Mouse (Mus musculus) midbrain, embryonic 11.5 days (tissue): ENCODE results near the gene Unc5b. TPM values are rescaled to one million over a fixed set of nuclear protein-coding genes. Genes with fewer than 3 reads are reported as not detected.

Experiments
- ATAC-seq: fragments of 200-750 bp; cut with Nextera tagmentation; 2 replicates; pipeline ENCODE4 v1.8.0; 2017; ENCODE audit warnings: moderate TSS enrichment, moderate library complexity; ENCODE audit not compliant: low FRiP score
- DNase-seq: peaks from one replicate; pipeline ENCODE4 v3.0.0; 2015; ENCODE audit warnings: low spot score; ENCODE audit errors: missing footprints
- H3K27ac ChIP-seq: fragments of 300-500 bp; sonication (generic); 2 replicates; pipeline ENCODE4 v1.5.1; 2014; ENCODE audit warnings: low read depth, low read length
- H3K27me3 ChIP-seq: fragments of 300-500 bp; sonication (generic); 2 replicates; pipeline ENCODE4 v1.6.1; 2014; ENCODE audit warnings: mild to moderate bottlenecking, low read length, moderate library complexity, mixed read lengths; ENCODE audit not compliant: control insufficient read depth, insufficient read depth
- H3K36me3 ChIP-seq: fragments of 300-500 bp; sonication (generic); 2 replicates; pipeline ENCODE4 v1.6.1; 2014; ENCODE audit warnings: mild to moderate bottlenecking, low read length, moderate library complexity, mixed read lengths; ENCODE audit not compliant: control insufficient read depth, insufficient read depth
- H3K4me1 ChIP-seq: fragments of 300-500 bp; sonication (generic); 2 replicates; pipeline ENCODE4 v1.6.1; 2014; ENCODE audit warnings: low read length; ENCODE audit not compliant: control insufficient read depth, insufficient read depth
- H3K4me2 ChIP-seq: fragments of 300-500 bp; sonication (generic); 2 replicates; pipeline ENCODE4 v1.6.1; 2014; ENCODE audit warnings: mild to moderate bottlenecking, moderate library complexity
- H3K4me3 ChIP-seq: fragments of 300-500 bp; sonication (generic); 2 replicates; pipeline ENCODE4 v1.5.1; 2014; ENCODE audit warnings: low read depth, low read length
- H3K9ac ChIP-seq: fragments of 300-500 bp; sonication (generic); 2 replicates; pipeline ENCODE4 v1.6.1; 2014; ENCODE audit warnings: low read length
- H3K9me3 ChIP-seq: fragments of 300-500 bp; sonication (generic); 2 replicates; pipeline ENCODE4 v1.6.1; 2016; ENCODE audit warnings: low read length; ENCODE audit not compliant: control insufficient read depth
- WGBS: fragments of 180-500 bp; shearing (Covaris S2); extraction: QIAGEN DNeasy Blood & Tissue Kit; methylation state at CpG from one replicate; pipeline ENCODE4 v1.1.7; 2014; 5-methylcytosine and 5-hydroxymethylcytosine counted together
- polyA plus RNA-seq: library from polyadenylated mRNA; unstranded; fragments of >200 nt; fragmentation: Nextera tagmentation; extraction: Ambion mirVana; gene quantifications from 2 replicates; pipeline ENCODE4 v1.2.1, GENCODE M21; 2014

Gene Unc5b
- polyA plus RNA-seq, 1 experiment from 2014 or later: 3.5 TPM

DNA sequence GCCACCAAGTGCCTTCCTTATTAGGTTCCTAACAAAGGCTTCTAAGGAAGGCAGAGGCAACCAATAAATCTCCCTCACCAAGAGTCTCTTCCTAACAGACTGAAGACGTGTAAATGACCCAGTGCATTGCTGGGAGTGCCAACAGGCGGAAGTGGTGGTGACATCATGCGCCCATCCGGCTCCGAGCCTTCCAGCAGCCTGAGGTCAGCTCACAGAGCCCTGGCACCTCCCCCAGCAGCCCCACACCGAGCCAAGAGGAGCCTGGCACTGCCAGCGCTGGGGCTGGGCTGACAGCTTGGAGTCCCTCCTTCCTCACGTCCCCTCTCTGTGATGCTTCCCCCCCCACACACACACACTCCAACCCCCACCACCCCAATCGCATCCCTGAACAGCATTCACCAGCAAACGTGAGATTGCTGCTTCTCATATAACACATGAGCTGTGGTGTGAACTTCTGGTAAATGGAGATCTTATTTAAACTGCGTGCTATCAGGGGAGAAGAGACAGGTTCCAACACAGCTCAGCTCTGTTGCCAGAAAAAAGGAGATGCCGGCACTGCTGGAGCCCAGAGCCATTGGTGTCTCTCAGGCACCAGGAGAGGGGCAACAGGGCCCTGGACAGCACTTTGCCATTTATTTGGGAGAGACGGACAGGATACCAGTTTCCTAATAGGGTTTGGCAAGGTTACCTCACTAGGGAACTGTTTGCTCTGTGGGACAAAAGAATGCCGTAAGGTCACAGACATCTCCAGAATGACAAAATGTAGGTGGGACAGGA lies 14.3 kb downstream of the Unc5b start:
- peaks cover 27% of the 10 kb centered on the region for H3K4me1 ChIP-seq
- no peak overlapping the region for H3K9ac ChIP-seq
- 61% methylated on average over 14 of the region's 14 CpGs for WGBS
- no peak for ATAC-seq
- H3K9me3 ChIP-seq: no peaks in the 10 kb centered on the region
- H3K36me3 ChIP-seq: no peaks in the 10 kb centered on the region
- H3K27me3 ChIP-seq: peaks cover 11% of the 10 kb centered on the region
- H3K4me2 ChIP-seq: no peak overlapping the region
- no peak for DNase-seq
- no peak overlapping the region for H3K4me3 ChIP-seq
- no peak overlapping the region for H3K27ac ChIP-seq

DNA sequence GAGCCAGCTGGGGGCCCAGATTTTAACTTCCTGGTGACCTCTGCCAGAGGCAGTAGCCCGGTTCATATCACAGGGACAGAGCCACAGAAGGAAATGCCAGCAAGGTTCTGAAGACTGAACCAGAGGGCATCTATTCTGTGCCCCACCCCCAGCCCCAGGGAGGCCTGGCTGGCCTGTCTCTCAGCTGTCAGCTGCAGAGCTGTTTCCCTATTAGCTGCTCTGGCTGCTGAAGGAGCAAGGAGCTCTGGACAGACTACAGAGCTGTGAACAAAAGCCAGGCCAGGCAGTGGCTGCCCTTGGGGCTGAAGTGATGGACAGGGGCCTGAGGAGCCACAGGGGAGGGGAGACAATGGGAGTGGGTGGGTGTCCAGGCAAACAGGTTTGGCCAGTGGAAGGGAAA lies 15.5 kb downstream of the Unc5b start:
- Histone ChIP-seq H3K27ac (no peak overlapping the region), H3K27me3 (peaks cover 17% of the 10 kb centered on the region), H3K36me3 (no peaks in the 10 kb centered on the region), H3K4me1 (peaks cover 35% of the 10 kb centered on the region), H3K4me2 (no peak overlapping the region), H3K9me3 (no peaks in the 10 kb centered on the region), H3K4me3 (no peak overlapping the region), H3K9ac (no peak overlapping the region)
- no peak for ATAC-seq
- DNase-seq: peak; percentile 83
- 13% methylated on average over 1 of the region's 1 CpGs for WGBS

DNA sequence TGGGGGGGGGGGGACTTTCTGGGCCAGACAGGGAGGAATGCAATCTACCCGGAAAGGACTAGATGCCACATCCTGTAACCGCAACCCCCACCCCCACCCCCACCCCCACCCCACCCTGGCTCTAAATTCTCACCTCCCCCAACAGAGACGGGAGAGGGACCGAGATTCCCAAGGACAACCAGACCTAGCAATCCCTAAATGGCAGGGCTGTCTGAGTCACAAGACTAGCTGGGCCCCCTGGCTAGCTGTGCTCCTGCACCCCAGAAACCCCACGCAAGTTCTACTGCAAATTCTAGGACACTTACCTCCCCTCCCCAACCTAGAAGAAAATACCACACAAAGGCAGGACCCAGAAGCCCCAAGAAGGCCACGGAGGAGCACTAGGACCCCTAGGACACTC lies 16.3 kb downstream of the Unc5b start:
- no peak for ATAC-seq
- H3K27me3 ChIP-seq: peaks cover 17% of the 10 kb centered on the region

DNA sequence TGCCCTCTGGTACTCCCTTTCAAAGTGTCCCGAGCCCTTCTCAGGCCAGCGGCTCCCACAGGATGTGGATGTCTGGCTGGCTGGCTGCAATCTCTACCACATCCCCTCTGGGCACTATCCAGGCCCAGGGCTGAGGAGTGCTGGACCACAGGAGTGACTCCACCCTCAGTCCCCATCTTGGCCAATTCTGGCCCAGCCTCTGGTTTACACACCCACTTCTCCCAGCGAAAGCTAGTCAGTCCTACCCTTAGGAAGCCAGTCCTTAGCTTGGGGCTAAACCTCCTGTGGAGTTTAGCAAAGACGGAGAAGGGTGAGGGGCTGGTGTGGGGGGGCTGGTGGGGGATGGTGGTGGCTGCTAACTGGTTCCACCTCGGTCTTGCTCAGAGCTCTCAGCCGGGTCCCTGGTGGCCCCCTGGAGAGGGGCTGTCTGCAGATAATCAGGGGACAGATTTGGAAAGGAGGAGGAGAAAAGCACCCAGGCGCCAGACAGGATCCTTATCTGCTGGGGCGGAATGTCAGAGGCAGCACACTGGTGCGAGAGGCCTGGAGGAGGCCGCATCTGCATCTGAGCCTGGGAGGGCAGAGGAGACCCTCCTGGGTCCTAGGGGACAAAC lies 16.8 kb downstream of the Unc5b start:
- ATAC-seq (peak; percentile 38), DNase-seq (peak; percentile 77)
- H3K9ac ChIP-seq: 0 out of 2 replicates have a peak overlapping the region, but pooled peaks have one; percentile 22
- H3K27me3 ChIP-seq: peaks cover 17% of the 10 kb centered on the region
- no peak overlapping the region for H3K4me2 ChIP-seq
- H3K27ac ChIP-seq: no peak overlapping the region
- WGBS: 8% methylated on average over 10 of the region's 10 CpGs
- peaks cover 35% of the 10 kb centered on the region for H3K4me1 ChIP-seq
- H3K9me3 ChIP-seq: no peaks in the 10 kb centered on the region
- no peaks in the 10 kb centered on the region for H3K36me3 ChIP-seq
- H3K4me3 ChIP-seq: no peak overlapping the region

More for the DNA sequence above, 16.3 kb downstream of the Unc5b start:
- Histone ChIP-seq H3K36me3 (no peaks in the 10 kb centered on the region), H3K4me3 (no peak overlapping the region), H3K4me1 (peaks cover 35% of the 10 kb centered on the region), H3K9ac (no peak overlapping the region), H3K4me2 (no peak overlapping the region), H3K27ac (no peak overlapping the region), H3K9me3 (no peaks in the 10 kb centered on the region)
- DNase-seq: no peak
- 22% methylated on average over 6 of the region's 6 CpGs for WGBS

DNA sequence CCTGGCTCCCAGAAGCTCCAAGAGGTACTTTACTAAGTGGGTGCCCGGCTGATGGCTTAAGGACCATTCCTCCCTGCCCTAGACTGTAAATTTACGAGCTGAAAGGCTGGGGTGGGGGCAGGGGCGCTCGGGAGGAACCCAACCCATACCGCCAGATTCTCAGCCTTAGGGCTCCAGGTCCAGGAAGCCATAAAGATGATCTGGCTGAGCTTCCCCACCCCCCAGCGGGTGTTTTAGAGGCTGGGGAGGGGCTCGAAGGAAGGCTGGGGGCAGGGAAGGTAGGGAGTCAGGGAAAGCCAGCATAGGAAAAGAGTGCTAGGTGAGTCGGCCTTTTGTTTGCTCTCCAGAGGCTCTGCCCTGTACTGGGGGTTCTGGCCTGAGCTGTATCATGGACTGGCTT lies 17.8 kb downstream of the Unc5b start:
- H3K9me3 ChIP-seq: no peaks in the 10 kb centered on the region
- no peak overlapping the region for H3K4me3 ChIP-seq
- DNase-seq: peak; percentile 83
- peaks cover 35% of the 10 kb centered on the region for H3K4me1 ChIP-seq
- H3K27ac ChIP-seq: no peak overlapping the region
- no peak overlapping the region for H3K4me2 ChIP-seq
- no peak overlapping the region for H3K9ac ChIP-seq
- WGBS: 15% methylated on average over 8 of the region's 8 CpGs
- ATAC-seq: no peak
- peaks cover 17% of the 10 kb centered on the region for H3K27me3 ChIP-seq
- H3K36me3 ChIP-seq: no peaks in the 10 kb centered on the region

DNA sequence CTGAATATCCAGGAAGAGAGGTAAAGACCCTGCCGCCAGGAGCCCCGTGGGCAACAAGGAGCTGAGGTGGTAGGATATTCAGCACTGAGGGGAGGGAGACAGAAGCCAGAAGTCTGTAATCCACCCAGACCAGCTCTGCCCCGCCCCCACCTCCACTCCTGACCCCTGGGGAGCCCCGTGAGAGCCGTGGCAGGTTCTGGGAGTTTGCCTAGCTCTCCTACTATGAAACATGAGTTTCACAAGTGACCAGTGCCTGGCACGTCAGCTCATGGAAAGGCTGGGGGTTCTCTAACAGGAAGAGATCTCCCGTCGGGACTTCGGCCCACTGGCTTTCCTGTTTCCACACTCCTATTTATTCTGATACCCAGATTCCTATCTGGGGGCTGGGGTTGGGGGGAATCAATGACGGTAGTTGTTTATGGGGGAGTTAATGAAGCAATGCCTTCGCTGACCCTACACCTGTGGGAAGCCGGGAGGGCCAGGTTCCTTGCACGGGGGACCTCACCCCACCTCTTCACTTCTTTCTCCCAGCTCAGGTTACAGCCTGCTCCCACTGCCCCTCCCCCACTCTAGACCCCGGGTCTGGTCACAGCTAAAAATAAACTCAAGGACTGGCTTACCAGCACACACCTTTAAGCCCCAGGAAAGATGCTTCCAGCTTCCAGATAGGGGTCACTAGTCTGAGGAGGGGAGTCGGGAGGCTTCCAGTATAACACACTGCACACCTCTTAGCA lies 19.4 kb downstream of the Unc5b start:
- DNase-seq: peak; percentile 86
- WGBS: 9% methylated on average over 15 of the region's 15 CpGs
- H3K4me3 ChIP-seq: no peak overlapping the region
- H3K27ac ChIP-seq: no peak overlapping the region
- no peak overlapping the region; the same call in 1 of the 2 replicates for H3K9ac ChIP-seq
- H3K9me3 ChIP-seq: no peaks in the 10 kb centered on the region
- no peaks in the 10 kb centered on the region for H3K36me3 ChIP-seq
- ATAC-seq: no peak
- peaks cover 17% of the 10 kb centered on the region for H3K27me3 ChIP-seq
- H3K4me2 ChIP-seq: no peak overlapping the region
- H3K4me1 ChIP-seq: peaks cover 46% of the 10 kb centered on the region

DNA sequence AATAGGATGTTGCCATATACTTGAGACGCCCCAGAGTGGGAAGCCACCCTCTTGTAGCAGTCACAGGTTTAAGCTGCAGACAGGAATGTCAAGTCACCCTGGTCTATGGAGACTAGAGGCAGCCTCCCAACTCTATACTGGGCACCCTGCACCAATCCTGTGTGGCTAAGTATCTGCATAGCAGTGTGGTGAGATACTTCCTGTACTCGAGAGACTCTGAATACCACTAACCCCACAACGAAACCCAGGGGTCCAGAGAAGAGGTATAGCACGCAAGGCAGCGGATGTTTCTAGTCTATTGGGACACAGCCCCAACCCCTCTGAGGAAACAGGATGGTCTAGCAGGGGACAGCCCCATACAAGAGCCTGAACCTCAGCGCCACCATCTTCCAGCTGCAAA lies 22.9 kb downstream of the Unc5b start:
- Histone ChIP-seq H3K4me3 (no peak overlapping the region), H3K36me3 (no peaks in the 10 kb centered on the region), H3K27ac (no peak overlapping the region), H3K4me2 (no peak overlapping the region), H3K9me3 (no peaks in the 10 kb centered on the region), H3K27me3 (peaks cover 17% of the 10 kb centered on the region), H3K4me1 (peaks cover 33% of the 10 kb centered on the region), H3K9ac (no peak overlapping the region; the same call in 1 of the 2 replicates)
- ATAC-seq (no peak), DNase-seq (no peak)
- 76% methylated on average over 6 of the region's 6 CpGs for WGBS

DNA sequence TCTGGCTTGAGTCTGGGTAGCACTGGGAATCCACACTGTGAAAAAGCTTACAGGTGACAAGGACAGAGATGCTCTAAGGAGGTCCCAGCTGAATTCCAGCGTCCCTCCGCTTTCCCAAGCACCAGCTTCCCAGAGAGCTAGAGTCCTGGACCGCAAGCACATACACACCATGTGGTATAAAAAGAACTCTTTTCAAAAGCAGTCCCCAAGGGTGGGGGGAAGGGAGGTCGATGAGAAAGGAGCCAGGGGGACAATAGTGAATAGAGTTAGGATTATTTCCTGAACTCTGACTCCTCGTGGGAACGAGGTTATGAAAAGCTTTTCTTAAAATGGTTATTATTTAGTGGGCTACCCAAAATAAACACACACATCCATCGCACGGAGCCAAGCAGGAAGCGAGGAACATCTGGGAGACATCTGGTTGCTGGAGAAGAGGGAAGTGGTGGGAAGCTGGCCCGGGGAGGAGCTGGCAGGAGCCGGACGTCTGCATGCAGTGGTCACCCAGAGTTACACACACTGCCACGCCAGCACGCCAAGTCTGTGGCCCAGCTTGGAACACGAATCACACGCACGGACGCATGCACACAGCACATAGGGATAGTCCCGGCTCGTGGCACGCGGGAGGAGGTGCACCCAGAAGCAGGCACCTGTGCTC lies 23.7 kb downstream of the Unc5b start:
- Histone ChIP-seq H3K36me3 (no peaks in the 10 kb centered on the region), H3K9ac (no peak overlapping the region; the same call in 1 of the 2 replicates), H3K27me3 (peaks cover 12% of the 10 kb centered on the region), H3K4me1 (peaks cover 31% of the 10 kb centered on the region), H3K4me2 (no peak overlapping the region), H3K27ac (no peak overlapping the region; the same call in 1 of the 2 replicates), H3K4me3 (no peak overlapping the region), H3K9me3 (no peaks in the 10 kb centered on the region)
- ATAC-seq: no peak
- DNase-seq: no peak
- 35% methylated on average over 22 of the region's 22 CpGs for WGBS
